Mouse (Mus musculus): ENCODE data around the gene Frrs1.

DNA sequence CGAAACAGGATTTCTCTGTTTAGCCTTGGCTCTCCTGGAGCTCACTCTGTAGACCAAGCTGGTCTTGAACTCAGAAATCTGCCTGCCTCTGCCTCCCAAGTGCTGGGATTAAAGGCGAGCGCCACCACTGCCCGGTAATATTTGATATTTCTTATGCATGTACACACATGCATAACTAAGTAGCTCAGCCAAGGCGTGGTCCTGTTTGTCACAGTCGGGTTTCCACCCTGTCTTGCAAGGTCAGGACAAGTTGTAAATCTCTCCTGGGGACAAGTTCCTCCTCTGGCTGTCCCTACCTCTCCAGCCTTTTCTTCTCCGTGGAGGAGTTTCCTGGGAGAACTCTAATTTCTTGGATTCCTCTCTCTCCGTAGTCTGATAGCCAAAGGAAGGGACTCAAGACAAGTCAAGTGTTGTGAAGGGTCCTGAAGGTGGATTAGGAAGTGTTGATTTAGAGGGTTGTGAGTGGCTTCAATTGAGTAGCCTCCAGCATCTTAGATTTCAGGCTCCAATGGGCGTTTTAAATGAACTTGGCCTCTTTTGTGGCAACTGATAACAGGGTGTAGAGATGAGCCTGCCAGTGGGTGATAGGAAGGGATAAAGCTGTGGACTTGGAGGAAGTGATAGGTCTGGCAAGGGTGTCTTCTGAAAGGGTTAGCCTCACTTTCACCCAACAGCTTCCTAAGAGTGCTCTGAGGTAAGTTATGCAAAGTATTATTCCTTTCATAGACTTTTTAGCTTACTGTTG is at the start of gene Frrs1:
- TF ChIP-seq POLR2A (IDR thresholded peaks at IDR 0.05; ENCODE audit: borderline replicate concordance, extremely low read depth, low read depth, low read length) (no peak), CTCF (IDR thresholded peaks at IDR 0.05; ENCODE audit: insufficient read depth, low read length) (no peak)

Data from lung, adult 2 months (tissue).